Mouse (Mus musculus): ENCODE data around the gene Ifnar1.
"Not testable (repeated sequence)": the region's sequence is repeated elsewhere in the genome, so short reads cannot be mapped to it uniquely, and the experiment has no call there.

Gene Ifnar1

DNA sequence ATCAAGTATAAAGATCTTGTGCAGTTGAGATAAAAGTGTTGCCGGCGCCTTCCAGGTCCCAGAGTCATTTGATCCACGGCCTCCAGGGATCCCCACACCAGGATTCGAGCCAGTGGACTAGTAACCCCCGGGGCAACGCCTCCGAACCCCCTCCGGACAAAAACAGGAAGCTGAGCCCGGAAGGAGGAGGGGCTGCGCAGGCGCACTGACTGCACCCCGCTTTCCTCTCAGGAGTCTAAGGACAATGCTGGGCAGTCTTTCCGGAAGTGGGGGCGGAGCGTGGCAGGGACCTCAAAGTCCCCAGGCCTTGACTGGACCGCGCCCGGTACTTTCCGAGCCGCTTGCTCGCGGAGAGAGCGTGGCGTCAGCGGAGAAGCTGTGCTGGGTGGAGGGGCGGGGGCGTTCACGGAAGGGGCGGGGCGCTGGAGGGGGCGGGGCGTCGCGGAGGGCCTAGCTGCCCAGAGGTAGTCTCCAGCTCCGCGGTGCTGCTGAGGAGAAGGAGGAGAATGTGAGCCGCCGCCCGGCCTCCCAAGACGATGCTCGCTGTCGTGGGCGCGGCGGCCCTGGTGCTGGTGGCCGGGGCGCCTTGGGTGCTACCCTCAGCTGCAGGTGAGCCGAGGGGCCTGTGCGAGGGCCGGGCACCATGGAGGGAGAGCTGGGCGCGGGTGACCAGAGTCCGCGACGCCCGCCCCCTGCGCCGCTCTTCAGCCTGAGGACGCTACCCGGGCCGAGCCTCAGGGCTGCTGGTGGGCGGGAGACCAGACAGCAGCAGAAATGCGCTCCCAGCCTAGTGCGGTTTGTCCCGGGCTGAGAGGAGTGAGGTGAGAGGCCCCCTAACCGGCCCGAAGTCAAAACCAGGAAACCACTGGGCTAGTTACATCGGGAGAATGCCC is at the start of gene Ifnar1:
Gene Ifnar1, plus strand, starts transcription at position 431 of the 893 bp plus-strand sequence.
- DNase-seq (ENCODE audit: low spot score) = peak; percentile 100

- DNase-seq (ENCODE audit: low spot score) = no peak
Observed at GRCm38 (mm10) chr16:91438081-91438480, 47.0 kb upstream of the Ifnar1 start.

DNA sequence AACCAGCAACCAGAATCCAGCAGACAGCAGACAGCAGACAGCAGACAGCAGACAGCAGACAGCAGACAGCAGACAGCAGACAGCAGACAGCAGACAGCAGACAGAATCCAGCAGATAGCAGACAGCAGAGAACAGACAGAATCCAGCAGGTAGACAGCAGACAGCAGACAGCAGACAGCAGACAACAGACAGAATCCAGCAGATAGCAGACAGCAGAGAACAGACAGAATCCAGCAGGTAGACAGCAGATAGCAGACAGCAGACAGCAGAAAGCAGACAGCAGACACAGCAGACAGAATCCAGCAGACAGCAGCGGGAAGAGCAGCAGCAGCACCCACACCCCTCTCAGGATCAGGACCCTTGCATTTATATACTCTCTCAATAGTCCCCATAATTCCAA is 46.4 kb upstream of the Ifnar1 start:
- DNase-seq (ENCODE audit: low spot score) = not testable (repeated sequence)

GRCm38 (mm10) chr16:91441366-91441765 is 43.7 kb upstream of the Ifnar1 start:
- DNase-seq (ENCODE audit: low spot score) = peak; percentile 72

- no peak for DNase-seq (ENCODE audit: low spot score)
Observed at GRCm38 (mm10) chr16:91441811-91442240, 43.2 kb upstream of the Ifnar1 start.

DNA sequence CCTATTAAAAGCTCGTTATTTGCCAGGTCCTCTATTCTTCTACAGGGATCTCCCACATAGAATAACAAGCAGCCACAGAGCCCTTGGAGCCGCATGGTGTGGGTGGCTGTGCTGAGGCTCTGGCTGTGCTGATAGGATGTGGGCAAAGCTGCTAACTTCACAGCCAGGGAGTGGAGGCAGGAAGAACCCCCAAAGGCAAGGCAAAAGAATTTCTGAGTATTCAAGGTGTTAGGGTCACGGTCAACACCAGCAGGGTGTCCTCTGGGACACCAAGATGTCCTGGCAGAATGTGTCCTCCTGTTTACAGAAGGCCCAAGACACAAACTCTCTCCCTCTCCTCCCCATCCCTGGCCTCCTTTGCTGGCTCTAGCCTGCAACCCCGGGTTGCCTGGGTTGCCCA is 42.6 kb upstream of the Ifnar1 start:
- DNase-seq (ENCODE audit: low spot score) = no peak

DNA sequence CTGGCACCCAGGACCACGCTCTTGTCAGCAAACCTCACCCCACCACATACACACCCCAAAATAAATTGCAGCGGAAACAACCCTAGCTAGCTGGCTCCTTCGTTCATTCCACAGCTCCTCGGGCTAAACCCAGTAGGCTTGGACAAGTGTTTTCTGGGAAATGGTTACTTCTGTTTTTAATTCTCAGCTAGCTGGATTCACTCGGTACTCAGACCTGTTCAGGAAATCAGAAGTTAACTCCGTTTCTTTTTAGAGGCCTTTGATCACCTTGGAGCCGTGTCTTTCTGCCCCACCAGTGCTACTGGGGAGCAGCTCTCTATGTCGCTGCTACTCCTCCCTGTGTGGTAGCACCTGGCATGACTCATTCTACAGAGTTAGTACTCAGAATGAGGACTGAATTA is 41.8 kb upstream of the Ifnar1 start:
- DNase-seq (ENCODE audit: low spot score) = no peak

GRCm38 (mm10) chr16:91444847-91445246 is 40.2 kb upstream of the Ifnar1 start:
- no peak for DNase-seq (ENCODE audit: low spot score)

- DNase-seq (ENCODE audit: low spot score) = no peak
Observed at GRCm38 (mm10) chr16:91445566-91445965, 39.5 kb upstream of the Ifnar1 start.

DNA sequence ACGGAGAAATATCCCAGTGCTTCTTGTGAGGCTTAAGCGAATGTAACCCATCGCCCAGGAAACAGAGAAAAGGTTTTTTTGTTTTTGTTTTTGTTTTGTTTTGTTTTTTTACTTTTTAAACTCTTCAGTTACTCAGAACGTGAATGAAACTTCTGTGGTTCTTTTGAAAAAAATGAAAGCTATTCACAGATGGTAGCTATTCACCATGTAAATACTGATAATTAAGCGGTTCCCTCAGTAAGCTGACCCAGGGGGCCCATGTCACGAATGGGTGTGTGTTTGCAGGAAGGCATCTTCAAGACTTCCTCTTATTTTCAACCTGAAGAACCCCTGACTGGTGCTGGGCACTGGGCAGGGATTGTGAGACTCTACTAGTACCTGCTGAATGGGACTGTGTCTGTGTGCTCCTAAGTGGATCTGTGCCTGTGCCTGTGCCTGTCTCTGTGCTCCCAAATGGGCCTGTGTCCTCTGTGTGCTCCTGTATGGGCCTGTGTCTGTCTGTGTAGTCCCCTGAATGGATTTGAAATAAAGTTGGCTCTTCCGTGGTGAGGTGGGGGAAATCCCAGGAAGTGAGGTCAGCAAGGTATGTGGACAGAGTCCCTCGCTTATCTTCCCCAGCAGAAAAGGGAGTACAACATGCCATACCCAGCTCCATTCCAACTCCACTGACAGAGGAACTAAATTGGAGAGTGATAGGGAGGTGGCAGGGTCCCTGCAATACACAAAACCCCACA is 38.1 kb upstream of the Ifnar1 start:
- DNase-seq (ENCODE audit: low spot score) = no peak

- DNase-seq (ENCODE audit: low spot score) = no peak
Observed at GRCm38 (mm10) chr16:91447512-91447900, 37.5 kb upstream of the Ifnar1 start.

DNA sequence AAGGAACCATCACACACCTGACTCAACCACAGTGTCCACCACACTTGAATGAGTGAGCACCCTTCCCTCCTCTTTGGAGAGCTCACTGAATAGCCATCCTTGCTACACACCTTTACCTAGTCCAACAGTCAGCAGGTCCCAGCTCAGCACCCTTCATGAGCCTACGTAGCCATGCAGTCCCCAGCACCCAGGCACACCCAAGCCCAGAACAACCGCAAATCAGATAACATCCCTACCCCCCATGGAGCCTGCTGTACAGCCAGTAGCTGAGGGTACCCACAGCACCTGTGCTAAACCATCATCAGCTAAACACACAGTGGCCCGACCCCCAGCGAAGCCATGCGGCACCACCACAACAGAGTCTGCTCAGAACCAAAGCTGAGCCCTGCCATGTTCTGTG is 37.0 kb upstream of the Ifnar1 start:
- DNase-seq (ENCODE audit: low spot score) = no peak

DNA sequence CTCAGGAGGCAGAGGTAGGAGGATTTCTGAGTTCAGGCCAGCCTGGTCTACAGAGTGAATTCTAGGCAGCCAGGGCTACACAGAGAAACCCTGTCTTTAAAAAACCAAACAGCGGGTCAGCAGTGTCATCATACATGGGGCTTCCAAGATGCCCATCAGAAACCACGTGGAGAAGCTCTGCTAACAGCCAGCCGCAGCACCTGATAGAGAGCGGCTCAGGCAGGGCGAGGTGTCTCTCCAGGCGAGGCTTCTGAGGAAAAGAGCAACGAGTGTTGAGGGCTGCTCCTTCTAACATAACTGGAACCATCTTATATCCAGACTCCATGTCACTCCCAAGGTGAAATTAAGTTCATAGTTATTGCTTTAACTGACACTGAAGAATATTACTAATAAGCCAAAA is 36.1 kb upstream of the Ifnar1 start:
- no peak for DNase-seq (ENCODE audit: low spot score)

- no peak for DNase-seq (ENCODE audit: low spot score)
Observed at GRCm38 (mm10) chr16:91450137-91451064, 34.6 kb upstream of the Ifnar1 start.

- DNase-seq (ENCODE audit: low spot score) = no peak
Observed at GRCm38 (mm10) chr16:91451949-91452348, 33.1 kb upstream of the Ifnar1 start.

GRCm38 (mm10) chr16:91452363-91452896 is 32.6 kb upstream of the Ifnar1 start:
- DNase-seq (ENCODE audit: low spot score) = peak; percentile 57

GRCm38 (mm10) chr16:91455868-91456267 is 29.2 kb upstream of the Ifnar1 start:
- no peak for DNase-seq (ENCODE audit: low spot score)

GRCm38 (mm10) chr16:91458301-91458746 is 26.7 kb upstream of the Ifnar1 start:
- DNase-seq (ENCODE audit: low spot score) = no peak

DNA sequence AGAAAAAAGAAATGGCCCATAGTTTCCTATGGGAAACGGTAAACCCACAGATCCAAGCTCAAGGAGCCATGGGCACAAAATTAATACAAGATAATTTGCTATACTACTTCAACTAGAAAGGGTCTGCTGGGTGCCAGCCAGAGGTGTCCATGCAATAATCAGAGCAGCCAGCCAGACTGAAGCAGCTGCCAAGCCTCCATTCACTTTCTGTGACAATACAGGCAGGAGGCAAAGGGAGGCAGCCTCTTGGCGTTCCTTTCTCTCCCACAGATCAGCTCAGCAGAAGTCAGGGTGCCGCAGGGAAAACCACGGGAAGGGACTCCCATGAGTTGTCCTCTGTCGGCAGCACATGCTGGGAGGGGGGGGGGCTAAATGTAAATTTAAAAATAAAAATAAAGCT is 26.1 kb upstream of the Ifnar1 start:
- no peak for DNase-seq (ENCODE audit: low spot score)

DNA sequence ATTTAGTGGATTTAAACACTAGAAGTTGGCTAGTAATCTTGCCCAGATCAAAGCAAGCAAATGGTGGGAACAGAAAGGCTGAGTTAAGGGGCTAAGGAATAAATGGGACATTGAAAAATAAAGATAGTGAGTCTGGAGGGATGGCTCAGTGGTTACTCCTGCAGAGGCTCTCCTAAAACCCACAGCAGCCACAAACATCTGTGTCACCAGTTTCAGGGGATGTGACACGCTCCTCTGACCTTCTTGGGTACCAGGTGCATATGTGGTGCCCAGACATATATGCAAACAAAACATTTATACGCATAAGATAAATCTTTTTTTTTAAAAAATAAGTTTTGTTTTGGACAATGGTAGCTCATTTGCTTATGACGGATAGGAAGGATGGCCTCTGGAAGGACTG is 25.6 kb upstream of the Ifnar1 start:
- no peak for DNase-seq (ENCODE audit: low spot score)

DNA sequence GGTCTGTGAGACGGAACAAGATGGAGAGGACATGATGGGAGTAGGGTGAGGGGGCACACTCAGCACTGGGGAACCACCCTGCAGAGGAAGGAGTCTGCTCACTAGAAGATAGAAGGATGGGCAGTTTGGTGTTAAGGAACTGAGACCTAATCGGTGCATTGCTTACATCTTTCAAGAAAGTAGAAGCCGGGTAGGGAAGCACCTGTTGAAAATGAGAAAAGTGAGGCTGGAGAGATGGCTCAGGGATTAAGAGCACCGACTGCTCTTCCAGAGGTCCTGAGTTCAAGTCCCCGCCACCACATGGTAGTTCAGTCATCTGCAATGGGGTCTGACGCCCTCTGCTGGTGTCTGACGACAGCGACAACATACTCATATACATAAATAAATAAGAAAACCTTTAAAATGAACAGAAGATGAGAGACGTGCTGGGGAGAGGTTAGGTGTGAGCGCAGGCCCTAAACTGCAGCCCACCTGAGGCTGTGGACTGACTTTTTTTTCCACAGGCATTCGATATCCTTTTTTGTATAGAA is 25.1 kb upstream of the Ifnar1 start:
- no peak for DNase-seq (ENCODE audit: low spot score)
